Mouse (Mus musculus) testis, postnatal 14 days (tissue): ENCODE data around the gene Gm3526.
"Not testable (repeated sequence)": the region's sequence is repeated elsewhere in the genome, so short reads cannot be mapped to it uniquely, and the experiment has no call there.

Experiments used
- DNase-seq: peaks from one replicate; pipeline ENCODE4 v3.0.0; 2021; ENCODE audit warnings: low spot score

Gene Gm3526

DNA sequence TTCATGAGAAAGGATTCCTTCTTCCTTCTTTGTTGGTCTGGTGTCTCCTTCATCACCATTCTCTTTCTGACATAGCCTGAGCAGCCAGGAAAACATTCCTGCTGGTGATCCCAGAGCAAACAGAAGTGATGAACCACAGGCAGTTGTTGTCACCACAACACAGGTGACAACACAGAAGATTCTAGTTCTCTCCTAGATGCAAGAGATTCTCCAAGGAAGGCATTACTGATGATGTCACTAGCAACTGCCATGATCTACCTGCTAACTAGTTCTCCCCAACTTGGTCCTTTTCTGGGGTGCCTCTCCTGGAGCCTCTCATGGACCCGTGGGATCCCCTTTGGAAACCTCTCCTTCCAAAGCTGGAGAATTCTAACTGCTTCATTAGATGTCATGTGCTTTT, at the start of gene Gm3526:
Gene Gm3526, minus strand, starts transcription at position 101 of the 400 bp plus-strand sequence.
- DNase-seq, result not testable (repeated sequence)
